15 mouse cellular contexts compared by ENCODE assay signal in the genomic region with DNA sequence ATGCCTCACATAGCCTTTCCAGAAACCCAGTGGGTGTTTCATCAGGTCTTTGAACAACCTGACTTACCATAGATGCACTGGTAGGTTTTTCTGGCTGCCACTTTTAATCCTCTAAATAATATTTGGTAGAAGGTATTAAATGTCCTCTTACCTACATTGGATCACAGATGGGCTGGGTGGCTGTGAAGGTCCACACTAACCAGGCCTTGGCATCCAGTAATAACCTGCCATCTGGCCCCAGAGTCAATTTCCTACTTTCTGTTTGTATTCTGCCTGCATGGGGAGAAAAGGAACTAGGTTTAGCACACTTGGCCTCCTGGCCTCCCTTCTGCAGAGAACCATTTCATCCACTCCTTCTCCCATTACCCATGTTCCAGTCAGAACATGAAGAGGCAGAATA.
"Had no signal": no experiment of that assay in that cellular context is flagged by ENCODE, and none has a peak within 500 bp of the region (broad histone marks: within the 10 kb centered on the region; RNA-seq: fewer than 3 reads in every experiment).

No protein-coding gene starts in this region.

- ATAC-seq: midbrain, embryonic 13.5 days; midbrain, embryonic 15.5 days had no signal

- H3K36me3 ChIP-seq: midbrain, embryonic 13.5 days; midbrain, embryonic 15.5 days; neural tube, embryonic 12.5 days had no signal

- H3K4me2 ChIP-seq: lung, embryonic 14.5 days; midbrain, embryonic 11.5 days; midbrain, embryonic 13.5 days; midbrain, embryonic 15.5 days; neural tube, embryonic 12.5 days had no signal

- H3K27me3 ChIP-seq: megakaryocyte, embryonic 14.5 days; midbrain, embryonic 13.5 days; midbrain, embryonic 15.5 days; neural tube, embryonic 12.5 days had no signal

- H3K4me1 ChIP-seq: megakaryocyte, embryonic 14.5 days; midbrain, embryonic 13.5 days; midbrain, embryonic 15.5 days; neural tube, embryonic 12.5 days had no signal

- H3K9ac ChIP-seq: lung, embryonic 14.5 days; midbrain, embryonic 13.5 days; midbrain, embryonic 15.5 days; neural tube, embryonic 12.5 days had no signal

- DNase-seq: lung, adult 18-20 months; lung, embryonic 14.5 days; lung, postnatal 10 days; lung, postnatal 4 days; right cerebral cortex, postnatal 25 days; right cerebral cortex, postnatal 4 days; spleen, adult 18-20 months; thymus, adult 18-20 months; thymus, postnatal 14 days; thymus, postnatal 36 days had no signal

- H3K4me3 ChIP-seq: megakaryocyte, embryonic 14.5 days; midbrain, embryonic 13.5 days; midbrain, embryonic 15.5 days; neural tube, embryonic 12.5 days had no signal

- H3K9me3 ChIP-seq: midbrain, embryonic 13.5 days; midbrain, embryonic 15.5 days; neural tube, embryonic 12.5 days had no signal

- H3K27ac ChIP-seq: midbrain, embryonic 13.5 days; midbrain, embryonic 15.5 days; neural tube, embryonic 12.5 days had no signal
